Mouse (Mus musculus) testis, adult 2 months (tissue): ENCODE data around the gene Zbtb22.
A peak's percentile ranks its signal among the peaks of the same experiment; 100 is the strongest.

Experiments
- CTCF ChIP-seq: fragments of 200-500 bp; IDR thresholded peaks from 2 replicates; pipeline ENCODE4 v1.5.1; 2012; ENCODE audit warnings: low read depth, mild to moderate bottlenecking, inconsistent platforms, low read length, moderate library complexity; ENCODE audit not compliant: control insufficient read depth, insufficient read depth, insufficient replicate concordance
- POLR2A ChIP-seq: fragments of 200-500 bp; IDR thresholded peaks from 2 replicates; pipeline ENCODE4 v1.6.1; 2012; ENCODE audit warnings: low read depth, mild to moderate bottlenecking, inconsistent platforms, low read length, moderate library complexity; ENCODE audit not compliant: control insufficient read depth

- TF ChIP-seq CTCF (no peak), POLR2A (peak; percentile 97)
These were observed 40.0 kb downstream of the Zbtb22 start, which contains the start of the genes Vps52 and Rps18 for GRCm38 (mm10) chr17:33955555-33956214.
